Mouse (Mus musculus) ovary, adult 10 weeks (tissue): Measurements from ENCODE around the gene Sirt1. TPM values are rescaled to one million over a fixed set of nuclear protein-coding genes. Genes with fewer than 3 reads are reported as not detected.

Experiments
- polyA plus RNA-seq: library from polyadenylated mRNA; stranded (reverse); fragments of 350-450 nt; fragmentation: Illumina TruSeq; extraction: RNeasy Lipid Tissue Mini Kit (QIAGEN cat#74804); gene quantifications from one replicate; pipeline ENCODE4 v1.2.3, GENCODE M21; 2014

The Sirt1 gene
- polyA plus RNA-seq, result 147 TPM

GRCm38 (mm10) chr10:63381498-63382280, at the start of gene Sirt1:
TSS of gene Sirt1 (minus strand) at chr10:63381704.

DNA sequence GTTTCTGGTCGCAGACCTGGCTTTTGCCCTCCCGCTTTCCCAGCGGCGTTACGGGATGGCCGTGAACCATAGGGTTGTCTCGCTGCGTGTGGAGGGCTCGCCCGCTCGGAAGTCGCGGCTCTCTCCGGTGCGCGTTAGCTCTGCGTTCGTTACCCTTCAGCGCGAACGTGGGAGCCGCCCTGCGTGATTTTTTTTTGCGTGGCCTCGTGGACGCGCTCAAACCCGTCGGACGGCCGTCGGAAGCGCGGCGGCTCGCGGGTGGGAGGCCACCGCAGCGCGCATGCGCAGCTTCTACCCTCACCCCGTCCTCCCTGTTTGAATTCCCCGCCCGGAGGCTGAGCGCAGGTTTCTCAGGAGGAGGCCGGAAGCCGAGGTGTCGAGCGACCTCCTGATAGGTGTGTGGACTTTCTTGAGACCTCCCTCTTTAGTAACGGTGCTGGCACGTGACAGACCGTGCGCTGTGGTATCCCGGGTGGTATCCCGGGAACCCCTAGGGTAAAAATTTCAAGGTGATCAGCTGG, 48.3 kb upstream of the Sirt1 start, which contains the start of gene Ctnna3:
Gene Ctnna3, plus strand, starts transcription at position 314 of the 521 bp plus-strand sequence.

DNA sequence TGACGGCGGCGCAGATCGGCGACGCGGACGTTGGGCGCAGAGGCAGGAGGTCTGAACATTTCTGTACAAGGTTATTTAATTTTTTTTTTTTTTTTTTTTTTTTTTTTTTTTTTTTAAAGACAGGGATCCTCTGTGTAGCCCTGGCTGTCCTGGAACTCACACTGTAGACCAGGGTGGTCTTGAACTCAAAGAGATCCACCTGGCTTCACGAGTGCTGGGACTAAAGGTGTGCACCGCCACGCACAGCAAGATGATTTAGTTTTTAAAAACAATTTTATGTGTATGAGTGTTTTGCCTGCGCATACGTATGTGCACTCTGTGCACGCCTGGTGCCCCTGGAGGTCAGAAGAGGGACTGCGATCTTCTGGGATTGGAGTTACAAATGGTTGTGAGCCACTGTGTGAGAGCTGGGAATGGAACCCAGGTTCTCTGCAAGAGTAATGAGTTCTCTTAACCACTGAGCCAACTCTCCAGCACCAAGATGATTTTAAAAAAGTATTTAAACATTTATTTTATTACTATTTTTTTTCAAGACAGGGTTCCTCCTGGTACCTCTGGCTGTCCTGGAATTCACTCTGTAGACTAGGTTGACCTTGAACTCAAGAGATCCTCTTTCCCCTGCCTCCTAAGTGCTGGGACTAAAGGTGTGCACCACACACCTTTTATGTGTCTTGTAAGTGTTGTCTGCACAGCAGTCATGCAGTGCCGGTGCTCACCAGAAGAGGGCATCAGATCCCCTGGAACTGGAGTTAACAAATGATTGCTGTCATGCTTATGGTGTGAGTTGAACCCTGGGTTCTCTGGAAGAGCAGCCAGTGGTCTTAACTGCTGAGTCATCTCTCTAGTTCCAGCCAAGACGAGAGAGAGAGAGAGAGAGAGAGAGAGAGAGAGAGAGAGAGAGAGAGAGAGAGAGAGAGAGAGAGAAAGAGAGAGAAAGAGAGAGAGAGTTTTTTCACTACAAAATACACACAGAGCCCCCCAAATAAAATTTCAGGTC, 40.5 kb upstream of the Sirt1 start, which contains the start of gene Gm7075:
Gene Gm7075, minus strand, starts transcription at position 51 of the 997 bp plus-strand sequence.

DNA sequence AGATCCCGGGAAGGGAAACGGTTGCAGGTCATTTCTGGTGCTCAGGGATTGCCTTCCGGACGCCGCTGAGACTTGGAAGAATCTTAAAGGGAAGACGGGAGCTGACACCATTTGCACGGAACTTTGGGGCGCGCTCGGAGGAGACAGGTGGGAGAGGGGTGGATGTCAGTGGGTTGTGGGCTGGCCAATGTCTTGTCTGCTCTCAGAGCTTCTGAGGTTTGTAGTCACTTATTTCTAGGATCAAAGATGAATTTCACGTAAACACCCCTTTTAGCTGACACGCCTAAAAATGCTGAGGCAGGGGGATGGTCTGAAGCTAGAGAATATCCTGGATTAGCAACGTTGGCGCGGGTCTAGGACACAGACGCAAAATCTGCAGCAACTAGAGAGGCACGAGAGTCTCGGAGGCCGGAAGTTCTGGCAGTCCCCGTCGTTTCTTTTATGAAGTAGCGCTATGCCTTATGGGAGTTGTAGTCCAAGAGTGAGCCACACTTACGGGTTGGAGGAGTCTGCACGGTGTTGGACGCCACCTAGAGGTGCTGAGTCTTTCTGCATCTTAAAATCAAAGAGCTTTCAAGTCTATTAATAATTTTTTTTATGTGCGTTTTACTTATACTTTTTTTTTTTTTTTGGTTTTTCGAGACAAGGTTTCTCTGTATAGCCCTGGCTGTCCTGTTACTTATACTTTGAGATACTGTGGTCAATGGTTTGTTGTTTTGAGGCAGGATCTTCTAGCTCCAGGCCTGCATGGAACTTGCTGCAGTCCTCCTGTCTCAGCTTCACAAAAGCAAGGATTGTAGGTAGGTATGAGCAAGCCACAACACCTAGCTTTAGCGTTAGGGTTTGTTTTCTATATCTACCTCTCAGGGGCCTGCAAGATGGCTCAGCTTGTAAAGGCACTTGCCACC, 1.1 kb upstream of the Sirt1 start, which contains the start of gene Dnajc12:
Gene Dnajc12, plus strand, starts transcription at position 72 of the 908 bp plus-strand sequence.

Other genes with a start within 250 kb of the Sirt1 start
- gene Mypn, start 177.8 kb downstream of the Sirt1 start, polyA plus RNA-seq, result not detected
- 228 TPM for gene Herc4, start 137.9 kb downstream of the Sirt1 start, polyA plus RNA-seq
- gene Dnajc12, start 739 bp upstream of the Sirt1 start, polyA plus RNA-seq, result 4.1 TPM
- not detected for gene Gm7075, start 40.1 kb upstream of the Sirt1 start, polyA plus RNA-seq
- 2.6 TPM for gene Ctnna3, start 48.4 kb upstream of the Sirt1 start, polyA plus RNA-seq